Mouse (Mus musculus) C2C12 (cell line): ENCODE results near the gene Rex1bd. TPM values are rescaled to one million over a fixed set of nuclear protein-coding genes. Genes with fewer than 3 reads are reported as not detected.
A peak's percentile ranks its signal among the peaks of the same experiment; 100 is the strongest.

Experiments used
- H3K27me3 ChIP-seq: one replicate; pipeline ENCODE4 v1.6.1; 2011; ENCODE audit not compliant: control insufficient read depth, insufficient read depth, insufficient read length
- H3K36me3 ChIP-seq: one replicate; pipeline ENCODE4 v1.6.1; 2011; ENCODE audit not compliant: control insufficient read depth, insufficient read depth
- H3K4me3 ChIP-seq: one replicate; pipeline ENCODE4 v1.5.1; 2011; ENCODE audit warnings: mild to moderate bottlenecking, control low read depth; ENCODE audit not compliant: poor library complexity, insufficient read depth, severe bottlenecking
- H3K79me2 ChIP-seq: one replicate; pipeline ENCODE4 v1.6.1; 2011; ENCODE audit not compliant: control insufficient read depth, insufficient read depth
- H3K79me3 ChIP-seq: one replicate; pipeline ENCODE4 v1.6.1; 2011; ENCODE audit warnings: low read depth, control low read depth
- H3ac ChIP-seq: one replicate; pipeline ENCODE3; 2011; ENCODE audit warnings: low read depth; ENCODE audit not compliant: control insufficient read depth, insufficient read length
- CEBPB ChIP-seq: IDR thresholded peaks from one replicate; pipeline ENCODE4 v1.6.1; 2011; ENCODE audit warnings: low read depth, mild to moderate bottlenecking, control low read depth, moderate library complexity
- CTCF ChIP-seq: IDR thresholded peaks from one replicate; pipeline ENCODE4 v1.5.1; 2011; ENCODE audit not compliant: control insufficient read depth, insufficient read depth, insufficient read length
- FOSL1 ChIP-seq: IDR thresholded peaks from one replicate; pipeline ENCODE4 v1.8.0; 2011; ENCODE audit warnings: mild to moderate bottlenecking, low read length; ENCODE audit not compliant: poor library complexity, insufficient read depth, severe bottlenecking
- MAX ChIP-seq: IDR thresholded peaks from one replicate; pipeline ENCODE4 v1.6.1; 2011; ENCODE audit warnings: mild to moderate bottlenecking, control low read depth
- MYOD1 ChIP-seq: IDR thresholded peaks from one replicate; pipeline ENCODE4 v1.6.1; 2011; ENCODE audit warnings: low read depth; ENCODE audit not compliant: control insufficient read depth, insufficient read length
- MYOG ChIP-seq: IDR thresholded peaks from one replicate; pipeline ENCODE4 v1.6.1; 2011; ENCODE audit not compliant: control insufficient read depth, insufficient read length; ENCODE audit errors: extremely low read depth
- USF1 ChIP-seq: IDR thresholded peaks from one replicate; pipeline ENCODE4 v1.6.1; 2011; ENCODE audit warnings: low read depth, mild to moderate bottlenecking, control low read depth, moderate library complexity
- polyA plus RNA-seq: library from polyadenylated mRNA; unstranded; fragments of >200 nt; fragmentation: generic; extraction: Trizol; gene quantifications from one replicate; pipeline ENCODE4 v1.2.1, GENCODE M21; 2012; ENCODE audit warnings: missing spikeins

Gene Rex1bd
- polyA plus RNA-seq, 1 experiment: 199 TPM

GRCm38 (mm10) chr8:70535221-70535620 lies 28.7 kb upstream of the Rex1bd start:
- Histone ChIP-seq H3K79me2 (peaks cover 14% of the 10 kb centered on the region), H3K27me3 (no peaks in the 10 kb centered on the region), H3K4me3 (no peak overlapping the region), H3K36me3 (peaks cover 42% of the 10 kb centered on the region), H3ac (no peak overlapping the region), H3K79me3 (peaks cover 11% of the 10 kb centered on the region)
- no peak for TF ChIP-seq CEBPB
- no peak for TF ChIP-seq FOSL1
- no peak for TF ChIP-seq USF1
- TF ChIP-seq MAX: no peak
- no peak for TF ChIP-seq MYOD1
- TF ChIP-seq MYOG: no peak
- no peak for TF ChIP-seq CTCF

DNA sequence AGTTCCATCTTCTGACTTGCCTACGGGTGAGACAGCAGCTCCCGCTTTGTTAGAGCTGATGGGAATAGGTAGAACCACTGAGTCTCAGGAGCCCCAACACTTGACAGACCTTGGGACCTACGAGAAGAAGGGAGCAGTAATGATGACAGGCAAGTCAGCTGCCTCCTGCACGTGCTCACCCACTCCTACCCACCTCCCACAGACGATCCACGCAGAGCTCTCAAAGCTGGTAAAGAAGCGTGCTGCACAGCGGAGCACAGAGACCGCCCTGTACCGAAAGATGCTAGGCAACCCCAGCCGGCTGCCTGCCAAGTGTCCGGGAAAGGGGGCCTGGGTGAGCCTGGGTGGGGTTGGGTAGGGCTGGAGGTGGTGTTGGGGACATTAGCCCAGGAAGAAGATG lies 27.7 kb upstream of the Rex1bd start:
- Histone ChIP-seq H3K79me3 (peaks cover 10% of the 10 kb centered on the region), H3K79me2 (peaks cover 15% of the 10 kb centered on the region)

GRCm38 (mm10) chr8:70530314-70530713 lies 23.8 kb upstream of the Rex1bd start:
- Histone ChIP-seq H3K4me3 (no peak overlapping the region), H3K36me3 (peaks cover 34% of the 10 kb centered on the region), H3K27me3 (no peaks in the 10 kb centered on the region), H3K79me3 (peaks cover 24% of the 10 kb centered on the region), H3ac (no peak overlapping the region), H3K79me2 (peaks cover 38% of the 10 kb centered on the region)
- TF ChIP-seq USF1: no peak
- no peak for TF ChIP-seq MYOD1
- no peak for TF ChIP-seq MAX
- TF ChIP-seq CEBPB: no peak
- TF ChIP-seq CTCF: no peak
- no peak for TF ChIP-seq MYOG
- TF ChIP-seq FOSL1: no peak

More for the DNA sequence above, 27.7 kb upstream of the Rex1bd start:
- Histone ChIP-seq H3K4me3 (no peak overlapping the region), H3K27me3 (no peaks in the 10 kb centered on the region), H3K36me3 (peaks cover 49% of the 10 kb centered on the region), H3ac (no peak overlapping the region)
- TF ChIP-seq MYOD1: no peak
- TF ChIP-seq MYOG: no peak
- TF ChIP-seq FOSL1: no peak

DNA sequence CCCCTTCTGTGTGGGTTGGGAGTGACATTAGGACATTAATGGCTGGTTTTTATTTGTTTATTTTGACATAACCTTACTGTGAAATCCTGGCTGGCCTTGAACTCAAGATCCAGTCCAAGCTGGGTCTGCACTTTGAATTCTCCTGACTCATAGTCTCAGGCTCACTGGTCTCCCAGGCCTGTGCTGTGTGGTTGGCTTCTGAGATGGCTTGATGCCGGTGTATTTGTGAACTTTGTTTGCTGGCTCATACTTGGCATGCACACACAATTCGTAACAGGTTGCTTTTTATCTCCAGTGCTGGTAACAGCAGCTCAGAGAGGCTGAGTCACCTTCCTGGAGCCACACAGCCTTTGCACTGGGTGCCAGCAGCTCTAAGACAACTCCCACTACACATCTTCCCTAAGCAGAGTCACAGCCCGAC lies 23.2 kb upstream of the Rex1bd start:
- Histone ChIP-seq H3K79me2 (peaks cover 38% of the 10 kb centered on the region), H3K27me3 (no peaks in the 10 kb centered on the region), H3K4me3 (no peak overlapping the region), H3K36me3 (peaks cover 31% of the 10 kb centered on the region), H3ac (no peak overlapping the region), H3K79me3 (peaks cover 24% of the 10 kb centered on the region)
- TF ChIP-seq MYOG: no peak
- no peak for TF ChIP-seq MAX
- TF ChIP-seq CTCF: no peak
- no peak for TF ChIP-seq FOSL1
- TF ChIP-seq USF1: no peak
- TF ChIP-seq CEBPB: no peak
- TF ChIP-seq MYOD1: no peak

DNA sequence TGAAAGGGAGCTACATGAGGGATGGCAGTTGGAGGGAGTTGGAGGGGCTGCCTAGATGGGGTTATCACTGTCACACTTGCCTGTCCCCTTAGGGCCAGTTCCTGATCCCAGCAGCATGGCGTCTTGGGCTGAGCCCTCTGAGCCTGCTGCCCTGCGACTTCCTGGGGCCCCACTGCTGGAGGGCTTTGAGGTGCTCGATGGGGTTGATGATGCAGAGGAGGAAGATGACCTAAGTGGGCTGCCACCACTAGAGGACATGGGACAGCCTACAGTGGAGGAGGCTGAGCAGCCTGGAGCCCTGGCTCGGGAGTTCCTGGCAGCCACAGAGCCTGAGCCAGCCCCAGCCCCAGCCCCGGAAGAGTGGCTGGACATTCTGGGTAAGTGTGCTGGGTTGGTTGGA lies 22.7 kb upstream of the Rex1bd start:
- H3K79me2 ChIP-seq: peaks cover 38% of the 10 kb centered on the region
- peak overlapping the region; percentile 2 for H3ac ChIP-seq
- no peaks in the 10 kb centered on the region for H3K27me3 ChIP-seq
- peaks cover 30% of the 10 kb centered on the region for H3K36me3 ChIP-seq
- peaks cover 24% of the 10 kb centered on the region for H3K79me3 ChIP-seq
- TF ChIP-seq FOSL1 (no peak), MYOG (no peak), MYOD1 (no peak), MAX (no peak), USF1 (no peak), CTCF (no peak), CEBPB (no peak)
- no peak overlapping the region for H3K4me3 ChIP-seq

DNA sequence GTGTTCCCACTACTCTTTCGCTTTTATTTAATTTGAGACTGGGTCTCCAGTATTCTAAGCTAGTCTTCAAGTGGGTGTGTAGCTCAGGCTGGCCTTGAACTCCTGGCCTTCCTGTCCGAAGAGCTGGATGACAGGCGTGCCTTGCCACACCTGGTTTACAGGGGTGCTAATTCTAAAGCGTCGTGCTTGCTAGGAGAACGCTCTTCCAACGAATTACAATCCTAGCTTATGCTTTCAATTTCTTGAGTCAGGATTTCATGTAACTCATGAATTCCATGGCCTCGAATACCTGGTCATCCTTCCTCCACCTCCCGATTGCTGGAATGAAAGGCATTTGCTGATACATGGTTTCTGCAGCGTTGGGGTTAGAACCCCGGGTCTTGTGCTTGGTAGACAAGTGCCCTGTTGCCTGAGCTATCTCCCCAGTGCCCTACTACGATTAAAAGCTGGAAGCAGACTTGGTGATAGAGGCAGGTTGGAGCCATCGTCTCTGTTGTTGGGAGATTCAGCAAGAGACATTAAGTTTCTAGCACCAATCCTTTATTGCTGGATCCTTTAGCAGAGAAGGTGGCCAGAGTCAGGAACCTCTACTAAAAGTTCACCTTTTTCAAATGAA lies 21.7 kb upstream of the Rex1bd start:
- Histone ChIP-seq H3K36me3 (peaks cover 22% of the 10 kb centered on the region), H3K79me2 (peaks cover 38% of the 10 kb centered on the region), H3K4me3 (peak overlapping the region; percentile 61), H3K79me3 (peaks cover 24% of the 10 kb centered on the region), H3ac (peak overlapping the region; percentile 96), H3K27me3 (no peaks in the 10 kb centered on the region)
- no peak for TF ChIP-seq FOSL1
- no peak for TF ChIP-seq USF1
